Mouse (Mus musculus) liver, embryonic 14.5 days (tissue): ENCODE measurements around the gene Acoxl.

ENCODE experiments used
- CTCF ChIP-seq: IDR thresholded peaks from 2 replicates; pipeline ENCODE4 v1.5.1; 2016; ENCODE audit warnings: antibody characterized with exemption, low read depth, control low read depth
- EP300 ChIP-seq: IDR thresholded peaks from 2 replicates; pipeline ENCODE4 v1.6.1; 2016; ENCODE audit warnings: antibody characterized with exemption, low read depth

DNA sequence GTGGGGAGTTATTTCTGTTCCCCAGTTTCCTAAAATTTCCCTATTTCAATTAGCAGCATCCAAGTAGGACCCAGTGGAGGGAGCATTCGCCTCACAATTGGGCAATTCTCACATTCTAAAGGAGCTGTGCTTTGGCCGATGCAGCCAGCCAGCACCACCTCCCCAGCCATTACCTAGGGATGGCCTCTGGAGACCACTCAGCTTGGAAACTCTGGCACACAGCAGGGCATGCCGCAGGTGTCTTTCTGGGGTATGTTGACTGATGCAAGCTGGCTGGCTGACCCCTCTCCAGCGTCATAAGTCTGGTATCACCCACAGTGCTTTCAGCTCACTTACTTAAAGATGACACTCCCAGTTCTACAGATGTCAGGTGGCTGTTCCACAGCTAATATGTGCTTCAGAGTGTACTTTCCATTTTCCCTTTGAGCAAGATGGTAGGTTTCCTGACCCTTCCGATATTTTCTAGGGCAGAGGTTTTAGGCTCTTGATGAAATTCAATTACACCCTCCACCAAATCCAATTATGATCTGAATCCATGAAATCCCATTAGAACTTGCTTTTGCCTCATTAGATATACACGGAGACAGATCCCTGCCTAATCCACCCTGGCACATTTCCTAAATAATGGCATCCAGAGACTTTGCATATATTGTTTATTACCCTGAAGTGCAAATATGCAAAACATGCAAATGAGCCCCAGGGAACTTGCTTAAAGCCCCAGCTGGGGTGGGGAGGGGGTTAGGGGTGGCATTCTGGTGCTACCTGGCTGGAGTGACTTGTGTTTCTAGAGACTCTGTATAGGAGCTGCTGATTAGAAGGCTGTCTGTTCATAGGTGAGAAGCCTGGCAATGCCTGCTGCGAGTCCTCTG is 181.6 kb downstream of the Acoxl start:
- TF ChIP-seq CTCF (no peak), EP300 (no peak)
